Mouse (Mus musculus) midbrain, postnatal 0 days (tissue): ENCODE results near the gene Sephs1. TPM values are rescaled to one million over a fixed set of nuclear protein-coding genes. Genes with fewer than 3 reads are reported as not detected.

ENCODE experiments used
- ATAC-seq: fragments of 200-750 bp; cut with Nextera tagmentation; 2 replicates; pipeline ENCODE4 v1.8.0; 2017; ENCODE audit warnings: moderate number of reproducible peaks, mild to moderate bottlenecking, moderate TSS enrichment, moderate library complexity; ENCODE audit not compliant: low FRiP score
- DNase-seq: peaks from one replicate; pipeline ENCODE4 v3.0.0-alpha.2; 2015; ENCODE audit warnings: low spot score
- H3K27ac ChIP-seq: fragments of 300-500 bp; sonication (generic); 2 replicates; pipeline ENCODE4 v1.5.1; 2014; ENCODE audit warnings: low read depth, mild to moderate bottlenecking, low read length, mixed read lengths
- H3K27me3 ChIP-seq: fragments of 300-500 bp; sonication (generic); 2 replicates; pipeline ENCODE4 v1.6.1; 2014; ENCODE audit warnings: low read length, control low read depth, mixed read lengths; ENCODE audit not compliant: insufficient read depth
- H3K36me3 ChIP-seq: fragments of 300-500 bp; sonication (generic); 2 replicates; pipeline ENCODE4 v1.6.1; 2014; ENCODE audit warnings: low read length, control low read depth, mixed read lengths; ENCODE audit not compliant: insufficient read depth
- H3K4me1 ChIP-seq: fragments of 300-500 bp; sonication (generic); 2 replicates; pipeline ENCODE4 v1.6.1; 2014; ENCODE audit warnings: mild to moderate bottlenecking, control low read depth, antibody characterized with exemption, low read length, mixed read lengths; ENCODE audit not compliant: insufficient read depth
- H3K4me2 ChIP-seq: fragments of 300-500 bp; sonication (generic); 2 replicates; pipeline ENCODE4 v1.6.1; 2014; ENCODE audit warnings: low read depth, mild to moderate bottlenecking, low read length, mixed read lengths; ENCODE audit not compliant: poor library complexity, severe bottlenecking
- H3K4me3 ChIP-seq: fragments of 300-500 bp; sonication (generic); 2 replicates; pipeline ENCODE4 v1.5.1; 2014; ENCODE audit warnings: low read depth, mild to moderate bottlenecking, low read length, moderate library complexity
- H3K9ac ChIP-seq: fragments of 300-500 bp; sonication (generic); replicated peaks from 2 replicates; pipeline ENCODE4 v1.6.1; 2014; ENCODE audit warnings: mild to moderate bottlenecking, low read length, moderate library complexity, mixed read lengths; ENCODE audit not compliant: poor library complexity, severe bottlenecking
- H3K9me3 ChIP-seq: fragments of 300-500 bp; sonication (generic); 2 replicates; pipeline ENCODE4 v1.6.1; 2016; ENCODE audit warnings: low read length, control low read depth
- CTCF ChIP-seq: IDR thresholded peaks from 2 replicates; pipeline ENCODE4 v1.5.1; 2016; ENCODE audit warnings: antibody characterized with exemption, mild to moderate bottlenecking
- WGBS: fragments of 180-500 bp; shearing (Covaris S2); extraction: QIAGEN DNeasy Blood & Tissue Kit; methylation state at CpG from one replicate; pipeline ENCODE4 v1.1.7; 2014; 5-methylcytosine and 5-hydroxymethylcytosine counted together
- polyA plus RNA-seq: library from polyadenylated mRNA; unstranded; fragments of >200 nt; fragmentation: Nextera tagmentation; extraction: Ambion mirVana; gene quantifications from 2 replicates; pipeline ENCODE4 v1.2.1, GENCODE M21; 2015
- total RNA-seq: library from RNA; depleted of rRNA; stranded (reverse); fragments of >200 nt; gene quantifications from 2 replicates; pipeline ENCODE4 v1.2.3, GENCODE M21; 2014

Sephs1 gene
- total and polyA plus RNA-seq, 2 experiments from 2014 or later: 37.0 to 69.7 TPM

DNA sequence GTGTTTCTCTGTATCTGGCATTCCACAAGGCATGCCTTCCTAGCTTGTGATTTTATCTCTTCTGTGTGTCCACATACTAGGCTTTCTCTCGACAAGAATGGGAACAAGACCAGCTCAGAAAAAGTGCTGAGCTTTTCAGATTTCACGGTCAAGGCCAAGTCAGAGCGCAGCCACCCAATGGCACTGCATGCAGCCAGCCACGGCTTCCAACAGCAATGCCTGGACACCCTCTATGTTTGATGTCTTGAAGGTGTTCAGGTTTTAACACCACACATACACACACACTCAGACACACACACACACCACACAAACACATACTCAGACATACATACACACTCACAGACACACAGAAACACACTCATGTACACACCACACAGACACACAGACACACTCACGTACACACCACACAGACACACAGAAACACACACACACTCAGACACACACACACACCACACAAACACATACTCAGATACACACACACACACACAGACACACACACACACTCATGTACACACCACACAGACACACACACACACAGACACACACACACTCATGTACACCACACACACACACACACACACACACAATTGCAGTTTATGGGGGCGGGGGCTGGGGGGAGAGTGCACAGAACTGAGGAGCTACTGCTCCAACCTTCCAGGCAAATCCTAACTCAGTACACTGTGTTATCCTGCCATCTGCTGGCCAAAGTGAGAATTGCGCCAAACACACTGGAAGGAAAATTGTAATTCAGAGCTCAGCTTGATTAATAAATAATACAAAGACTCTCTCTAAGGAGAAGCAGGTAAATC, 17.2 kb upstream of the Sephs1 start:
- no peak overlapping the region for H3K4me2 ChIP-seq
- TF ChIP-seq CTCF: peak; percentile 99
- WGBS: 41% methylated on average over 7 of the region's 7 CpGs

DNA sequence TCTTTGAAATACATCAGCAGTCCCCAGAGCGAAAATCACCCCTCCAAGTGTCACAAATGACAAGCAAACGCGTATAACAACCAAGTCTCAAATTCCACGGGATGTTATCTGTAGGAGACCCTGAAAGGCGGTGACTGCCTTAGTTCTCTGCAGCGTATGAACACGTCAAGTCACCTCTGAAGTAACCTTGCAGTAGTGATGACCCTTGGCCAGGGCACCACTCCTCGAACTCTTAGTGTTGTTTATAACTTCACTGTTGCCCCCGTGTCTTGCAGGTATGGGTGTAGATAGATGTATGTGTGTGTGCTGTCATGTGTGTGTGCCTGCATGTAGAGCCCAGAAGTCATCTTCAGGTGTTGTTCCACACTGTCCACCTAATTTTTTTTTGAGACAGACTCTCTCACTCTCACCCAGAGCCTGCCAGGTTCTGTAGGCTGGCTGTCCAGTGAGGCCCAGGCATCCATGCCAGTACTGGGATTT, 16.5 kb upstream of the Sephs1 start:
- Histone ChIP-seq H3K4me2 (no peak overlapping the region), H3K9me3 (no peaks in the 10 kb centered on the region), H3K4me1 (no peaks in the 10 kb centered on the region), H3K36me3 (no peaks in the 10 kb centered on the region), H3K4me3 (no peak overlapping the region), H3K9ac (no peak overlapping the region), H3K27ac (no peak overlapping the region), H3K27me3 (no peaks in the 10 kb centered on the region)
- ATAC-seq (peak; percentile 63; the same call in 1 of the 2 replicates), DNase-seq (no peak)
- 41% methylated on average over 9 of the region's 9 CpGs for WGBS
- no peak for TF ChIP-seq CTCF

More for the DNA sequence above, 17.2 kb upstream of the Sephs1 start:
- DNase-seq (peak; percentile 82), ATAC-seq (peak; percentile 85; the same call in 1 of the 2 replicates)
- H3K36me3 ChIP-seq: no peaks in the 10 kb centered on the region
- H3K27me3 ChIP-seq: no peaks in the 10 kb centered on the region
- H3K9me3 ChIP-seq: no peaks in the 10 kb centered on the region
- H3K4me3 ChIP-seq: no peak overlapping the region
- H3K4me1 ChIP-seq: no peaks in the 10 kb centered on the region
- no peak overlapping the region for H3K27ac ChIP-seq
- no peak overlapping the region for H3K9ac ChIP-seq

DNA sequence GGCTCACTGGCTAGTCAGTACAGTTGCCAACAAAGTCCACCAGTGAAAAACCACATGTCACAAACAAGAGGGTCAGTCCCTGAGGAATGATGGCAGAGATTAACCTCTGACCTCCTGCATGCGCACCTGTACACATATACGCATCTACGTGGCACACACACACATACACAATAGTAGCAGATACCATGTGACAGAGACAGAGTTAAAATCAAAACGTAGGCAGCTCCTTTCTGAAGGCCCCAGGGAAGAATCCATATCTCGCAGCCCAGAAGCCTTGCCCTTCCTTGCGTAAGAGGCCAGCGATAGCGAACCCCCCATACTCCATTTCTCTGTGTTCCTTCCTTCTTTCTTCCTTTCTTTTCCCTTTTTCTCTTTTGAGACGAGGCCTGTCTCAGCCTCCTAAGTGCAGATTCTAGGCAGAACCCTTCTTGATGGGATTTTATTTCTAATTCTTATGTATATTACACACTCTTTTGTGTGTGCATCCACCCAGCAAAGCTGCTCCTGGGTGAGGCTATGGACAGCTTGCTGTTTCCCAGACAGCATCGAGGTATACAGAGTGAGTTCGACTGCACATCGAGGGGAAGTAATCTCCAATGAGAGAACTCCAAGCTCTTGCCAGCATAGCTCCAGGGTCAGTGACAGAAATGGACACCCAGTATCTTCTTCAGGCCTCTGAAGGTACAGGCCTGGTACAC, 13.2 kb upstream of the Sephs1 start:
- WGBS: 77% methylated on average over 12 of the region's 12 CpGs
- Histone ChIP-seq H3K4me2 (no peak overlapping the region), H3K9ac (0 out of 2 replicates have a peak overlapping the region, but pooled peaks have one; percentile 19), H3K27me3 (no peaks in the 10 kb centered on the region), H3K4me3 (no peak overlapping the region), H3K9me3 (no peaks in the 10 kb centered on the region), H3K27ac (no peak overlapping the region), H3K36me3 (no peaks in the 10 kb centered on the region), H3K4me1 (no peaks in the 10 kb centered on the region)
- no peak for DNase-seq
- ATAC-seq: no peak
- TF ChIP-seq CTCF: no peak

DNA sequence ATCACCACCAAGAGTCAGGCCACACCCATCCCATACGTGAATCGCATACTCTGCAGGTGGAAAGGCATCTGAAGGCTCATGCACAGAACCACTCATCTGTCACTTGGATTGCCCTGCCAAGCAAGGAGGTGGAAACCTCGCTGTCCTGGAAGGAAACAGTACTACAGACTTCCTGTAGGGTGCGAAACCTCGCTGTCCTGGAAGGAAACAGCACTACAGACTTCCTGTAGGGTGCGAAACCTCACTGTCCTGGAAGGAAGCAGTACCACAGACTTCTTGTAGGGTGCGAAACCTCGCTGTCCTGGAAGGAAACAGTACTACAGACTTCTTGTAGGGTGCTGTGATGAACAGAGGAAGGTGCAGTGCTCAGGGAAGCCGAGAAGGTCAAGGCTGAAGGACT, 8.6 kb upstream of the Sephs1 start:
- no peaks in the 10 kb centered on the region for H3K4me1 ChIP-seq
- H3K9me3 ChIP-seq: no peaks in the 10 kb centered on the region
- ATAC-seq: no peak
- H3K4me3 ChIP-seq: no peak overlapping the region
- H3K27ac ChIP-seq: no peak overlapping the region
- 80% methylated on average over 9 of the region's 9 CpGs for WGBS
- H3K36me3 ChIP-seq: no peaks in the 10 kb centered on the region
- TF ChIP-seq CTCF: peak; percentile 17; the same call in 1 of the 2 replicates
- H3K27me3 ChIP-seq: no peaks in the 10 kb centered on the region
- H3K4me2 ChIP-seq: no peak overlapping the region
- no peak overlapping the region for H3K9ac ChIP-seq
- DNase-seq: no peak

DNA sequence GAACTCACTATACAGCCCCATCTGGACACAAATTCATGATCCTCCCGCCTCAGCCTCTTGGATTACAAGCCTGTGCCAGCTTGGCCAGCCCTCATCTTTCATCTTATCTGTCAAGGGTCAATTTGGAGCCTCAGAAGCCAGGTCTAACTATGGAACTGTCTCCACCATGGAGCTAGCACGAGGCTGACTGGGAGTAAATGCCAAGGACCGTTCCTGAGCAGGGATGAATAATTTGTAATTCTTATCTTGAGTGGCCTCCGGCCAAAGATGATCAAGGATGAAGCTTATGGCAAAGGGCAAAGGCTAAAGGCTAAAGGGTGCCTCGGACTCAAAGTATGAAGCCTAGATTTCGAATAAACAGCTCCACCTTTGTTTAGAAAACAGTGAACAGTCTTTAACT, 8.0 kb upstream of the Sephs1 start:
- ATAC-seq: no peak
- no peak for TF ChIP-seq CTCF
- Histone ChIP-seq H3K9me3 (no peaks in the 10 kb centered on the region), H3K27me3 (no peaks in the 10 kb centered on the region), H3K9ac (no peak overlapping the region), H3K36me3 (no peaks in the 10 kb centered on the region), H3K4me2 (no peak overlapping the region), H3K4me1 (no peaks in the 10 kb centered on the region), H3K4me3 (no peak overlapping the region), H3K27ac (no peak overlapping the region)
- no peak for DNase-seq
- 82% methylated on average over 6 of the region's 6 CpGs for WGBS

DNA sequence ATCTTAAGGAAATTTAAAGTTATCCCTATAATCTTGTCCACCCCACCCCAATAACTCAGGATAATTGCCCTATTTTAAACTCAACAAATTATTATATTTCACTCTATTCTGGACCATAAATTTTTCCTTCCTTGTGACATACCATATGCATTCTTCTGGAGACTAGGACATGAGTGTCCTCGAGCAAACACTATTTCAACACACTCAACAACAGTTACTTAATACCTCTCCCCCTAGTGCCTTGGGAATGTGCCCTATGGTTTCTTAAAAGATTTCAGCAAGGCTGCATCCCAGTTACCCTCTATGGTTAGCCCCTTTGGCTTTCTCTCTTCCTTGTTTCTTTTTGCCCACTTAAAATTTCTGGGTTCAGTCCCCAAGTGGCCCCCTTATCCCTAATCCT, 6.3 kb upstream of the Sephs1 start:
- no peak overlapping the region for H3K4me3 ChIP-seq
- no peak overlapping the region for H3K9ac ChIP-seq
- 54% methylated on average over 1 of the region's 1 CpGs for WGBS
- ATAC-seq (no peak), DNase-seq (no peak)
- H3K27me3 ChIP-seq: no peaks in the 10 kb centered on the region
- H3K36me3 ChIP-seq: no peaks in the 10 kb centered on the region
- no peaks in the 10 kb centered on the region for H3K9me3 ChIP-seq
- no peak for TF ChIP-seq CTCF
- H3K27ac ChIP-seq: no peak overlapping the region
- H3K4me1 ChIP-seq: no peaks in the 10 kb centered on the region
- H3K4me2 ChIP-seq: no peak overlapping the region
